Mouse (Mus musculus): ENCODE results near the gene Ammecr1. TPM values are rescaled to one million over a fixed set of nuclear protein-coding genes. Genes with fewer than 3 reads are reported as not detected.

Gene Ammecr1
- total and polyA plus RNA-seq, 3 experiments: 3.1 to 7.1 (median 5.4) TPM

DNA sequence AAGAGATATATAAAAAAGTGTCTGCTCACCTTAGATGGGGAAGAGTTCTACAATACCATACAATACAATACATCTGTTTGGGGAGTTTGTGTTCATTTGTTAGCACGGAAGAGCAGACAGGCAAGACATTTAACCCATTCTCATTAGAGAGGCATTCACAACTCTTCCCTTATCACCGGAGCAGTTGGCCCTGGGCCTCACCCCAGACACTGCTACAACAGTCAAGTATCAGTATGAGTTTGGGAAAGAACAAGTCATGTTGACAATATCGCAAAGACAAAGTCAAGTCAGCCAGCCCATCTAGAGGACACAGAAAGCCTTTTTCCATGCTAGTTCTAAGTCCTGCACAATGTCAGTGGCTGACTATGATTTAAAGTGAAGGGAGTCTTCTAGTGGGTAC lies 47.6 kb upstream of the Ammecr1 start:
- no peaks in the 10 kb centered on the region for H3K79me2 ChIP-seq (replicated peaks; ENCODE audit: control insufficient read depth, extremely low read depth, insufficient read depth, poor library complexity, severe bottlenecking)
- no peak for DNase-seq (ENCODE audit: extremely low read depth)
- H3K36me3 ChIP-seq (replicated peaks in 1 of 2; ENCODE audit: control insufficient read depth in 1 of 2, insufficient read depth in 1 of 2, low read length in 1 of 2): no peaks in the 10 kb centered on the region
- dilution Hi-C loops (cut with MboI; ENCODE audit: extremely low pct_ligation_motif_present, extremely low pct_unique_long_range_greater_than_20kb, low sequenced_read_pairs): no loop called here
- H3K4me1 ChIP-seq (ENCODE audit: control insufficient read depth in 1 of 2, insufficient read depth in 2 of 2): no peaks in the 10 kb centered on the region
- in situ Hi-C loops (cut with MboI; ENCODE audit: low pct_ligation_motif_present, low pct_unique_long_range_greater_than_20kb, low sequenced_read_pairs): no loop called here
- H3K27me3 ChIP-seq (replicated peaks): no peaks in the 10 kb centered on the region
- no peak overlapping the region for H3K9ac ChIP-seq (ENCODE audit: insufficient read depth, low read depth)
- no peaks in the 10 kb centered on the region for H3K9me3 ChIP-seq (replicated peaks; ENCODE audit: low read length)
- no peak overlapping the region for H3K4me3 ChIP-seq (replicated peaks in 1 of 3; ENCODE audit: low read depth in 2 of 3, low read length in 2 of 3, poor library complexity in 1 of 3)
- H3K4me2 ChIP-seq (ENCODE audit: insufficient read depth, low read depth, poor library complexity, severe bottlenecking): no peak overlapping the region
- TF ChIP-seq MAX (IDR thresholded peaks at IDR 0.05; ENCODE audit: low read length) (no peak), POLR2AphosphoS2 (IDR thresholded peaks at IDR 0.05; ENCODE audit: low read depth, low read length) (no peak)
- no peak overlapping the region for H3K27ac ChIP-seq (ENCODE audit: insufficient read depth, low read depth)

DNA sequence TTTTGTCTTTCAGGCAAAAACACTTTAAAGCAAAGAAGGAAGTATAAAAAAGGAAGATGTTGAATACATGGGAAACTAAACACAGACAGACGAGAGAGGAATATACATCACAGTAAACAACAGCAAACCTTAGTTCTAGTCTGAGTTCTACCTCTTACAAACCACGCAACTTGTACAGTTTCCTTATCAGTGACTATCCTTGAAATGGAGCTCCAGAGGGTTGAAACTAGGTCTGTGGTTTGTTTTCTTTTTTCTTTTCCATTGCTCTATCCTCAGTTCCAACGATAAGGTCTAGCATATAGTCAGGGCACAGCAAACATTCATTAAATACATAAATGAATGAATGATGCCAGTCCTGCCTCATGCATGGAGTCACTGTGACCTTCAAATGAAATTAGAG lies 45.8 kb upstream of the Ammecr1 start:
- in situ Hi-C loops (cut with MboI; ENCODE audit: low pct_ligation_motif_present, low pct_unique_long_range_greater_than_20kb, low sequenced_read_pairs) (no loop called here), dilution Hi-C loops (cut with MboI; ENCODE audit: extremely low pct_ligation_motif_present, extremely low pct_unique_long_range_greater_than_20kb, low sequenced_read_pairs) (no loop called here)
- no peak overlapping the region for H3K4me3 ChIP-seq (replicated peaks in 1 of 3; ENCODE audit: low read depth in 2 of 3, low read length in 2 of 3, poor library complexity in 1 of 3)
- no peaks in the 10 kb centered on the region for H3K36me3 ChIP-seq (replicated peaks in 1 of 2; ENCODE audit: control insufficient read depth in 1 of 2, insufficient read depth in 1 of 2, low read length in 1 of 2)
- H3K27me3 ChIP-seq (replicated peaks): no peaks in the 10 kb centered on the region
- H3K27ac ChIP-seq (ENCODE audit: insufficient read depth, low read depth): no peak overlapping the region
- H3K9me3 ChIP-seq (replicated peaks; ENCODE audit: low read length): no peaks in the 10 kb centered on the region
- no peak for TF ChIP-seq PAX5 (IDR thresholded peaks at IDR 0.05; ENCODE audit: low read length)
- TF ChIP-seq CHD2 (IDR thresholded peaks at IDR 0.05; ENCODE audit: low read length): no peak
- TF ChIP-seq ELF1 (IDR thresholded peaks at IDR 0.05; ENCODE audit: low read depth, low read length): no peak
- no peak for TF ChIP-seq RCOR1 (conservative IDR thresholded peaks at IDR 0.05; ENCODE audit: low read depth, low read length)
- no peak for TF ChIP-seq USF2 (conservative IDR thresholded peaks at IDR 0.05; ENCODE audit: low read depth, low read length)
- no peak for TF ChIP-seq IRF4 (IDR thresholded peaks at IDR 0.05; ENCODE audit: low read depth, low read length)
- no peak for TF ChIP-seq EP300 (IDR thresholded peaks at IDR 0.05; ENCODE audit: low read length)
- H3K4me1 ChIP-seq (ENCODE audit: control insufficient read depth in 1 of 2, insufficient read depth in 2 of 2): no peaks in the 10 kb centered on the region
- H3K79me2 ChIP-seq (replicated peaks; ENCODE audit: control insufficient read depth, extremely low read depth, insufficient read depth, poor library complexity, severe bottlenecking): no peaks in the 10 kb centered on the region
- no peak for DNase-seq (ENCODE audit: extremely low read depth)
- no peak overlapping the region for H3K4me2 ChIP-seq (ENCODE audit: insufficient read depth, low read depth, poor library complexity, severe bottlenecking)
- H3K9ac ChIP-seq (ENCODE audit: insufficient read depth, low read depth): no peak overlapping the region

DNA sequence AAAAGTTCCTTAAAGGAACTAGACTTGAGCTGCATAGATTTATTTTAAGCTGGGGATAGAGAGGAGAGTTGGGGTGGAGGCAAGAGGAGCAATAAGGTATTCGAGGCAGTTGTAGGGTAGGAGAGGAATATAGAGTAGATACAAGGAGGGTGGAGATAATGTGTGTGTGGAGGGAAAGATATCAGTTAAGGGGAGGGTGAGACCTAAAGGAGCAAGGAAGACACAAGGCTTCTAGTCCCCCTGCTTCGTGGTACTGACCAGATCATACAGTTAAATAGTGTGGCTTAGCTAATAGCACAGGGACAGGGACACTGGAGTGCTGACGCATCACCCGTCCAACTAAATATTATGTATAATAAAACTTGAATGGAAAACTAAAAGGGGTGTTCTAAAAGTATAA lies 45.3 kb upstream of the Ammecr1 start:
- Histone ChIP-seq H3K4me1 (ENCODE audit: control insufficient read depth in 1 of 2, insufficient read depth in 2 of 2) (no peaks in the 10 kb centered on the region), H3K79me2 (replicated peaks; ENCODE audit: control insufficient read depth, extremely low read depth, insufficient read depth, poor library complexity, severe bottlenecking) (no peaks in the 10 kb centered on the region), H3K27ac (ENCODE audit: insufficient read depth, low read depth) (no peak overlapping the region), H3K9ac (ENCODE audit: insufficient read depth, low read depth) (no peak overlapping the region), H3K36me3 (replicated peaks in 1 of 2; ENCODE audit: control insufficient read depth in 1 of 2, insufficient read depth in 1 of 2, low read length in 1 of 2) (no peaks in the 10 kb centered on the region), H3K27me3 (replicated peaks) (no peaks in the 10 kb centered on the region), H3K4me3 (replicated peaks in 1 of 3; ENCODE audit: low read depth in 2 of 3, low read length in 2 of 3, poor library complexity in 1 of 3) (no peak overlapping the region), H3K4me2 (ENCODE audit: insufficient read depth, low read depth, poor library complexity, severe bottlenecking) (no peak overlapping the region), H3K9me3 (replicated peaks; ENCODE audit: low read length) (no peaks in the 10 kb centered on the region)
- DNase-seq (ENCODE audit: extremely low read depth): no peak
- dilution Hi-C loops (cut with MboI; ENCODE audit: extremely low pct_ligation_motif_present, extremely low pct_unique_long_range_greater_than_20kb, low sequenced_read_pairs): no loop called here
- in situ Hi-C loops (cut with MboI; ENCODE audit: low pct_ligation_motif_present, low pct_unique_long_range_greater_than_20kb, low sequenced_read_pairs): no loop called here
- TF ChIP-seq ZC3H11A (IDR thresholded peaks at IDR 0.05; ENCODE audit: low read depth, low read length): no peak
- no peak for TF ChIP-seq JUND (conservative IDR thresholded peaks at IDR 0.05; ENCODE audit: low read depth, low read length)
- no peak for TF ChIP-seq POLR2AphosphoS2 (IDR thresholded peaks at IDR 0.05; ENCODE audit: low read depth, low read length)
- no peak for TF ChIP-seq EP300 (IDR thresholded peaks at IDR 0.05; ENCODE audit: low read length)
- no peak for TF ChIP-seq SMC3 (IDR thresholded peaks at IDR 0.05; ENCODE audit: low read depth, low read length)
- TF ChIP-seq NRF1 (IDR thresholded peaks at IDR 0.05; ENCODE audit: low read depth, low read length): no peak
- TF ChIP-seq RAD21 (IDR thresholded peaks at IDR 0.05; ENCODE audit: low read depth, low read length): no peak

Data from CH12.LX (cell line).